Mouse (Mus musculus): ENCODE data around the gene Nek1.

- TF ChIP-seq POLR2A (IDR thresholded peaks at IDR 0.05; ENCODE audit: extremely low read depth, insufficient read depth, low read length) (no peak), CTCF (IDR thresholded peaks at IDR 0.05; ENCODE audit: low read depth, low read length) (no peak)
Observed at GRCm38 (mm10) chr8:61177680-61178593, 184.9 kb downstream of the Nek1 start.
